ENCODE assay signal across 15 mouse cellular contexts in the genomic region with DNA sequence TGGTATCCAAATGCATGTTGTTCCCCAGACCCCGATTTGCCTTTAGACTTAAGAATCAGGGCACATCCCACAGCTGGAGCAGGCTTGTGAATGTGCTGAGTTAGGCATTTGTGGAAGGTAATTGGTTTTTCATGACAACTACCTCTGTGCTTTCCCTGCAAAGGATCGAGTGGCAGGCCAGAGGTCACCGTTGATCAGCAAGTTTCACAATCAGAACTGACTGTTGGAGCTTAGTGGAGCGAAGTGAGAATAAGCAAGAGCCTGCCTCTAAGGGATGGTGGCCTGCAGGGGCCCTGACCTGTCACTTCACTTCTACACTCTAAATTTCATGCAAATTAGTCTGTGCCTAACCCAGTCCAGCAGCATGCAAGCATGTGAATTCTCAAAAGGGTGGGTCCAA.
DNase-seq lines count a peak whose midpoint lies in the region; ATAC-seq and TF ChIP-seq lines count a peak whose summit lies in the region.
"Had no signal": no experiment of that assay in that cellular context is flagged by ENCODE, and none has a peak within 500 bp of the region (broad histone marks: within the 10 kb centered on the region; RNA-seq: fewer than 3 reads in every experiment).

No protein-coding gene starts in this region.

- TF ChIP-seq EP300 in liver, postnatal 0 days (IDR thresholded peaks at IDR 0.05; ENCODE audit: low read depth) = no peak

- intact Hi-C loops in heart, postnatal 10 days (cut with DNase I) = no loop called here

- no peak for TF ChIP-seq CTCF in liver, adult 2 months (IDR thresholded peaks at IDR 0.05; ENCODE audit: low read depth, low read length)
- no peak for TF ChIP-seq CTCF in liver, postnatal 0 days (IDR thresholded peaks at IDR 0.05; ENCODE audit: low read depth)
- no peak for TF ChIP-seq CTCF in midbrain, postnatal 0 days (IDR thresholded peaks at IDR 0.05)

- no peaks in the 10 kb centered on the region for H3K36me3 ChIP-seq in liver, adult 2 months (ENCODE audit: control insufficient read depth, insufficient read depth, low read length)
- no peaks in the 10 kb centered on the region for H3K36me3 ChIP-seq in liver, postnatal 0 days (replicated peaks; ENCODE audit: insufficient read depth, low read length)
- no peaks in the 10 kb centered on the region for H3K36me3 ChIP-seq in embryonic facial prominence, embryonic 10.5 days (replicated peaks)
- no peaks in the 10 kb centered on the region for H3K36me3 ChIP-seq in midbrain, postnatal 0 days (ENCODE audit: insufficient read depth, low read length)

- H3K9me3 ChIP-seq in liver, postnatal 0 days (ENCODE audit: low read length) = no peaks in the 10 kb centered on the region
- H3K9me3 ChIP-seq in embryonic facial prominence, embryonic 10.5 days = no peaks in the 10 kb centered on the region
- no peaks in the 10 kb centered on the region for H3K9me3 ChIP-seq in midbrain, postnatal 0 days (ENCODE audit: low read length)

- no peak overlapping the region for H3K27ac ChIP-seq in liver, adult 2 months (replicated peaks; ENCODE audit: insufficient read depth, low read depth, low read length)
- H3K27ac ChIP-seq in liver, postnatal 0 days (ENCODE audit: low read depth) = no peak overlapping the region
- H3K27ac ChIP-seq in embryonic facial prominence, embryonic 10.5 days (replicated peaks) = no peak overlapping the region
- no peak overlapping the region for H3K27ac ChIP-seq in midbrain, postnatal 0 days (ENCODE audit: low read depth, low read length)
- H3K27ac ChIP-seq: heart, adult 2 months had no signal

- H3K9ac ChIP-seq in liver, adult 2 months (ENCODE audit: low read depth, low read length) = no peak overlapping the region
- no peak overlapping the region for H3K9ac ChIP-seq in liver, postnatal 0 days (replicated peaks)
- no peak overlapping the region for H3K9ac ChIP-seq in midbrain, postnatal 0 days (replicated peaks; ENCODE audit: low read length, poor library complexity, severe bottlenecking)

- WGBS in liver, adult 2 months = 37% methylated on average over 4 of the region's 4 CpGs
- WGBS in liver, postnatal 0 days (ENCODE audit: insufficient replicate concordance) = 71% methylated on average over 4 of the region's 4 CpGs
- WGBS in embryonic facial prominence, embryonic 10.5 days = 19% methylated on average over 4 of the region's 4 CpGs
- WGBS in midbrain, postnatal 0 days = 20% methylated on average over 4 of the region's 4 CpGs

- no peak for ATAC-seq in liver, postnatal 0 days
- no peak for ATAC-seq in midbrain, postnatal 0 days (ENCODE audit: low FRiP score)

- H3K4me3 ChIP-seq in liver, adult 2 months (ENCODE audit: insufficient read depth, low read depth, low read length) = no peak overlapping the region
- H3K4me3 ChIP-seq in liver, postnatal 0 days (ENCODE audit: low read depth, low read length) = no peak overlapping the region
- no peak overlapping the region for H3K4me3 ChIP-seq in embryonic facial prominence, embryonic 10.5 days
- H3K4me3 ChIP-seq in midbrain, postnatal 0 days (ENCODE audit: low read depth, low read length) = no peak overlapping the region
- H3K4me3 ChIP-seq: heart, adult 2 months had no signal

- H3K4me1 ChIP-seq in liver, adult 2 months (ENCODE audit: control insufficient read depth, insufficient read depth, low read length) = no peaks in the 10 kb centered on the region
- H3K4me1 ChIP-seq in liver, postnatal 0 days (ENCODE audit: insufficient read depth) = no peaks in the 10 kb centered on the region
- peaks cover 7% of the 10 kb centered on the region for H3K4me1 ChIP-seq in embryonic facial prominence, embryonic 10.5 days
- H3K4me1 ChIP-seq in midbrain, postnatal 0 days (ENCODE audit: insufficient read depth, low read length) = no peaks in the 10 kb centered on the region

- no peak for TF ChIP-seq POLR2A in liver, adult 2 months (IDR thresholded peaks at IDR 0.05; ENCODE audit: extremely low read depth, insufficient read depth, low read length)

- H3K79me2 ChIP-seq in liver, adult 2 months (ENCODE audit: control insufficient read depth, insufficient read depth, low read length) = no peaks in the 10 kb centered on the region

- peak; percentile 5 for DNase-seq in adrenal gland, postnatal 14 days
- no peak for DNase-seq in adrenal gland, postnatal 4 days (ENCODE audit: low spot score in 2 of 2)
- peak; percentile 2 for DNase-seq in liver, adult 2 months (ENCODE audit: extremely low read depth, low read depth, low spot score)
- no peak for DNase-seq in liver, postnatal 0 days
- peak; percentile 75 for DNase-seq in embryonic facial prominence, embryonic 10.5 days (ENCODE audit: low spot score)
- DNase-seq in midbrain, postnatal 0 days (ENCODE audit: low spot score) = peak; percentile 20
- no peak for DNase-seq in frontal cortex, postnatal 36 days (ENCODE audit: low spot score in 2 of 2)
- DNase-seq in heart, postnatal 10 days = no peak
- DNase-seq: adrenal gland, adult 8-10 months; cerebellum, postnatal 36 days; heart, adult 2 months; kidney, postnatal 25 days; left cerebral cortex, postnatal 4 days; lung, adult 2 months; thymus, postnatal 4 days had no signal

- no peak overlapping the region for H3K4me2 ChIP-seq in liver, postnatal 0 days (ENCODE audit: low read depth, low read length)
- H3K4me2 ChIP-seq in midbrain, postnatal 0 days (ENCODE audit: low read depth, low read length, poor library complexity, severe bottlenecking) = no peak overlapping the region

- H3K27me3 ChIP-seq in liver, adult 2 months (ENCODE audit: control insufficient read depth, insufficient read depth, low read length) = no peaks in the 10 kb centered on the region
- no peaks in the 10 kb centered on the region for H3K27me3 ChIP-seq in liver, postnatal 0 days (ENCODE audit: insufficient read depth, low read length)
- no peaks in the 10 kb centered on the region for H3K27me3 ChIP-seq in embryonic facial prominence, embryonic 10.5 days (replicated peaks; ENCODE audit: low read depth, poor library complexity, severe bottlenecking)
- H3K27me3 ChIP-seq in midbrain, postnatal 0 days (ENCODE audit: insufficient read depth, low read length) = no peaks in the 10 kb centered on the region

Comparison
In these comparisons a context has a peak if more than half of its experiments do, and no peak if none do; other contexts are left out.
1. DNase-seq: peak in adrenal gland, postnatal 14 days (single experiment), liver, adult 2 months (single experiment), embryonic facial prominence, embryonic 10.5 days (single experiment) and midbrain, postnatal 0 days (single experiment); none in adrenal gland, postnatal 4 days (0 of 2), liver, postnatal 0 days (single experiment), frontal cortex, postnatal 36 days (0 of 2) and heart, postnatal 10 days (0 of 2).